Mouse (Mus musculus) stomach, embryonic 16.5 days (tissue): ENCODE measurements around the gene Cep164. TPM values are rescaled to one million over a fixed set of nuclear protein-coding genes. Genes with fewer than 3 reads are reported as not detected.

Source experiments
- ATAC-seq: fragments of 200-750 bp; cut with Nextera tagmentation; 2 replicates; pipeline ENCODE4 v1.8.0; 2017; ENCODE audit warnings: moderate number of reproducible peaks, moderate TSS enrichment; ENCODE audit not compliant: insufficient read depth, low FRiP score
- H3K27ac ChIP-seq: fragments of 300-500 bp; sonication (generic); 2 replicates; pipeline ENCODE4 v1.5.1; 2014; ENCODE audit warnings: low read length
- H3K27me3 ChIP-seq: fragments of 300-500 bp; sonication (generic); 2 replicates; pipeline ENCODE4 v1.6.1; 2014; ENCODE audit warnings: low read length, control low read depth, mixed read lengths; ENCODE audit not compliant: control insufficient read depth, insufficient read depth
- H3K36me3 ChIP-seq: fragments of 300-500 bp; sonication (generic); 2 replicates; pipeline ENCODE4 v1.6.1; 2014; ENCODE audit warnings: low read length; ENCODE audit not compliant: control insufficient read depth, insufficient read depth
- H3K4me1 ChIP-seq: fragments of 300-500 bp; sonication (generic); 2 replicates; pipeline ENCODE4 v1.6.1; 2014; ENCODE audit warnings: low read length, control low read depth, mixed read lengths; ENCODE audit not compliant: control insufficient read depth, insufficient read depth
- H3K4me2 ChIP-seq: fragments of 300-500 bp; sonication (generic); 2 replicates; pipeline ENCODE4 v1.6.1; 2014; ENCODE audit warnings: low read depth, low read length, mixed read lengths
- H3K4me3 ChIP-seq: fragments of 300-500 bp; sonication (generic); replicated peaks from 2 replicates; pipeline ENCODE4 v1.5.1; 2014; ENCODE audit warnings: mild to moderate bottlenecking, low read length
- H3K9ac ChIP-seq: fragments of 300-500 bp; sonication (generic); 2 replicates; pipeline ENCODE4 v1.6.1; 2014; ENCODE audit warnings: low read length
- H3K9me3 ChIP-seq: fragments of 300-500 bp; sonication (generic); replicated peaks from 2 replicates; pipeline ENCODE4 v1.6.1; 2016; ENCODE audit warnings: low read length, control low read depth; ENCODE audit not compliant: control insufficient read depth
- WGBS: fragments of 180-500 bp; shearing (Covaris S2); extraction: QIAGEN DNeasy Blood & Tissue Kit; methylation state at CpG from one replicate; pipeline ENCODE4 v1.1.7; 2014; 5-methylcytosine and 5-hydroxymethylcytosine counted together
- polyA plus RNA-seq: library from polyadenylated mRNA; unstranded; fragments of >200 nt; fragmentation: Nextera tagmentation; extraction: Ambion mirVana; gene quantifications from 2 replicates; pipeline ENCODE4 v1.2.1, GENCODE M21; 2015

Cep164 gene
- polyA plus RNA-seq, 1 experiment from 2014 or later, result 19.6 TPM

DNA sequence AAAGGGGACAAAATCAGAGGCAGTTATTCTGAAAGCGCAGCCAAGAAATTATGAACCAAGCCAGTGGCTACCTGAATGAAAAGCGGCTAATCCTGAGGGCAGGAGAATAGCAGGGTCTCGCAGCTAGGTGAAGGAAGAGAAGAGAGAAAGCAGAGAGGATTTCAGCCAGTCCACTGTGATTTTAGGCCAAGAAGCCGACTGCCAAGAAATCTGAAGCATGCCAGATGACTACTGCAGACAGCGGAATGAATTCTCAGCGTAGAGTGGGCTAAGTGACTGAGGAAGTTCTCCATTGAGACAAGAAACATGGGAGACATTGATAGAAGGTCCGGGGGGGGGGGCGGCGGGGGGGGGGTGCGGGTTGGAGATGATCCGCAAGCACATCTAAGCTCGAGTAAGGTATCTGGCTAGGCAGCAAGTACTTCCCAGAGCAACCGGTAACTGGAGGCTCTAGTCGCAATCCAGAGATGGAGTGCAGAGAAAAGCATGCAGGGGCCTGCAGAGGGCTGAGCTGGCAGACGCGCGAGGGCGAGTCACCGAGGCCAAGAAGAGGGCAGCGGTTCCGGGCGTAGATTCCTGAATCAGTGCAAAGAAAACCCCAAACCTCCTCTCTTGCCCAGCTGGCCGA is 714 bp downstream of the Cep164 start:
- Histone ChIP-seq H3K9me3 (0 out of 2 replicates have a peak, but pooled peaks cover 6% of the 10 kb centered on the region), H3K4me2 (peak overlapping the region; percentile 80), H3K27me3 (no peaks in the 10 kb centered on the region), H3K27ac (peak overlapping the region; percentile 86), H3K4me1 (peaks cover 6% of the 10 kb centered on the region; the same call in 1 of the 2 replicates), H3K9ac (peak overlapping the region; percentile 84), H3K4me3 (peak overlapping the region; percentile 94), H3K36me3 (no peaks in the 10 kb centered on the region)
- peak; percentile 49 for ATAC-seq
- WGBS, result 5% methylated on average over 23 of the region's 23 CpGs

DNA sequence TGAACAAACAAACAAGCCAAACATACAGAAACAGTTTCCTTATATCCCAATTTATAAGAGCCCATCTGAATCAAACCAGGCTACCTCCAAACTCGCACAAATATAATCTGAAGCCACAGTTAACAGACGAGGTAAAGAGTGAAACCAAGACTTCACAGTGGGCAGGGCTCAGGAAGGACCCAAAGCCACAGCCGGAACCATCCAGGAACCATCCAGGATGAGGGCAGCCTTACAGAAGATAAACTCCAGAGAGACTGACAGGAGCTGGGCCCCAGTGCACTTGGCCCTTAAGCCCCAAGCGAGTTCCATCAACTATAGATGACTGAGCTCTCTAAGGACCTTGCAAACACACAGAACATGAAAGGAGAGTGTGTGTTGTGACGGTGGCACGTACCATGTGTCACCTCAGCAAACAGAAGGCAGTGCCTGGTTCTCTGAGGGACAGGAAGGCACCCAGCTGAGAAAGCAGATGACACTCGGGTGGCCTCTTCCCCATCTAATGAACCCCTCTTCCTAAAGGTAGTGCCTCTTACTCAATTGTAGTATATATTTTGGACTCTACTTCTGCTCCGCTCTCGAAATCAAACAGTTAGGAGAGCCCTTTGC is 10.0 kb downstream of the Cep164 start:
- Histone ChIP-seq H3K9ac (no peak overlapping the region), H3K4me2 (no peak overlapping the region), H3K4me1 (no peaks in the 10 kb centered on the region), H3K27me3 (no peaks in the 10 kb centered on the region), H3K9me3 (peaks cover 5% of the 10 kb centered on the region; the same call in 1 of the 2 replicates), H3K4me3 (no peak overlapping the region), H3K36me3 (0 out of 2 replicates have a peak, but pooled peaks cover 5% of the 10 kb centered on the region), H3K27ac (no peak overlapping the region)
- 80% methylated on average over 9 of the region's 9 CpGs for WGBS
- no peak for ATAC-seq

DNA sequence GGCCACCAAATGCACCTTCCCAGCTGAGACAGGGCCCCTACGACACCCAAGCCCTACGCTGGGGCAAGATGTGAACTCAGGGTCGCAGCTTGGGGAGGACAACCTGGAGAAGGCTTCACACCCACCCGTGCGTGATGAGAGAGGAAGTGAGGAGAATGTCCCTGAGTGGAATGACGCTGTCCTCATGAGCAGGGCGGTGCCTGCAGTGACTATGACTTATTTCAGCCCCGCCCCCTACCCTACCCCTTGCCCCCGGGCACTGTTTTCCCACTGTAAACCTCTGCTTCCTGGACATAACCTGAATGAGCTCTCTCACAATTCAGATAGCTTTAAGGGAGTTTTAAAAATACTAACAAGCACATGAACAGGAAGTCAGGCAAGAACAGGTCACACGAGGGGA is 13.0 kb downstream of the Cep164 start:
- 65% methylated on average over 10 of the region's 10 CpGs for WGBS
- Histone ChIP-seq H3K36me3 (0 out of 2 replicates have a peak, but pooled peaks cover 5% of the 10 kb centered on the region), H3K4me1 (no peaks in the 10 kb centered on the region), H3K9me3 (peaks cover 5% of the 10 kb centered on the region; the same call in 1 of the 2 replicates), H3K27ac (no peak overlapping the region), H3K27me3 (no peaks in the 10 kb centered on the region), H3K4me2 (no peak overlapping the region), H3K4me3 (no peak overlapping the region), H3K9ac (no peak overlapping the region)
- peak; percentile 53; the same call in 1 of the 2 replicates for ATAC-seq

DNA sequence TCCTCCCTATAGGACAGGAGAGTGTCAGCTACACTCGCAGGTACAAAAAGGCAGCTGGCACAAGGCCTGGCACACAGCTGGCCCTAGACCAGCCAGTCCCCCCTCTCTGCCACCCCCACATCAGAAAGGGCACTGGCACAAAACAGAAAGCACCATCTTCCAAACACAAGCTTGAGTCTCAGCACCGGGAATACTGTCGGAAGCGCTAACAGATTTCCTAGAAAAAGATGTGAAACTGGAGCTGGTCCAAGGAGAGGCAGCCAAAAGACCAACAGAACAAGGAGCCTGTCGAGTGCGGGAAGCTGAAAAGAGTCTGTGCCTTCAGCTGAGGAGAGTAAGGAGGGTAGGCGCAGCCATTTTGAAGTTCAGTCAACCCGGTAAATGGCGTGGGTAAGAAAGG is 13.4 kb downstream of the Cep164 start:
- Histone ChIP-seq H3K36me3 (0 out of 2 replicates have a peak, but pooled peaks cover 5% of the 10 kb centered on the region), H3K27me3 (no peaks in the 10 kb centered on the region), H3K9ac (no peak overlapping the region), H3K4me3 (no peak overlapping the region), H3K4me1 (no peaks in the 10 kb centered on the region), H3K9me3 (peaks cover 5% of the 10 kb centered on the region; the same call in 1 of the 2 replicates), H3K4me2 (no peak overlapping the region), H3K27ac (no peak overlapping the region)
- no peak for ATAC-seq
- 72% methylated on average over 9 of the region's 9 CpGs for WGBS

DNA sequence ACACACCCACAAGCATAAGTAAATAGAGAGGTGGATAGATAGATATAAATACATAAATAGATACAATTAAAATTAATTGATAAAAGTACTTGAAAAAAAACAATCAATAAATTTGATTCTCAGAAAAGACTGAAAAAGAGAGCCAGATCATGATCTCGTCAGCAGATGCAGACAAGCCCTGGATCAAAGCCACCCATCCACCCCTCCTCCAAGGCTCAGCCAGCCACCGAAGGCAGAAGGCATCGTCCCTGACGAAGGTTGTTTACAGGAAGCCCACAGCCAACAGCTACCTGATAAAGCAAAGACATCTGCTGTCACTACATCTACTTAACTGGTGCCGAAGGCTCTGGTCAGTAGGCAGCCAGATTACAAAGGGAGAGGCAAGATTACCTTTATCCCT is 16.5 kb downstream of the Cep164 start:
- no peaks in the 10 kb centered on the region for H3K4me1 ChIP-seq
- 48% methylated on average over 5 of the region's 5 CpGs for WGBS

DNA sequence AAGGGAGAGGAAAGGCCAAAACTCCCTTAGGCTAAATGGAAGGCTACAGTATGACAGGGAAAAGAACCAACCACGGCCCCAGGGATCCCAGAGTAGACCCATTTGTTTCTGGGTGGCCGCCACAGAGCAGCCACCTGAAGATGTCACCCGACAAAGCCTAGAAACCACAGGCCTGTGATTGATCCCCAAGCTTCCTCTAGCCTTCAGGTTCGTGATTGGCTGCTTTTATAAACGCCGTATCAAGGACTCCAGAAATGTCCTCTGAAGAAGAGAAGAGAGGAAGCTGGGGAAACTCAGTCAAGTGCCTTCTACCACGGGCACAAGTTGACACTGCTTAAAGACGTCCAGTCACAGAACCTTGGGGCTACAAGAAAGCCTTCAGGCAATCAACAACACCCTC is 20.7 kb downstream of the Cep164 start:
- WGBS, result 70% methylated on average over 8 of the region's 8 CpGs
- no peaks in the 10 kb centered on the region for H3K9me3 ChIP-seq
- no peak overlapping the region for H3K9ac ChIP-seq
- peaks cover 3% of the 10 kb centered on the region; the same call in 1 of the 2 replicates for H3K36me3 ChIP-seq
- no peak for ATAC-seq
- no peak overlapping the region for H3K4me3 ChIP-seq
- no peaks in the 10 kb centered on the region for H3K27me3 ChIP-seq
- no peak overlapping the region for H3K27ac ChIP-seq
- H3K4me2 ChIP-seq, result no peak overlapping the region
- no peaks in the 10 kb centered on the region for H3K4me1 ChIP-seq

More for the DNA sequence above, 16.5 kb downstream of the Cep164 start:
- no peak overlapping the region for H3K4me2 ChIP-seq
- H3K9ac ChIP-seq, result no peak overlapping the region
- peaks cover under 1% of the 10 kb centered on the region; the same call in 1 of the 2 replicates for H3K9me3 ChIP-seq
- H3K36me3 ChIP-seq, result 0 out of 2 replicates have a peak, but pooled peaks cover 5% of the 10 kb centered on the region
- H3K27me3 ChIP-seq, result no peaks in the 10 kb centered on the region
- H3K27ac ChIP-seq, result no peak overlapping the region
- no peak for ATAC-seq
- no peak overlapping the region for H3K4me3 ChIP-seq

DNA sequence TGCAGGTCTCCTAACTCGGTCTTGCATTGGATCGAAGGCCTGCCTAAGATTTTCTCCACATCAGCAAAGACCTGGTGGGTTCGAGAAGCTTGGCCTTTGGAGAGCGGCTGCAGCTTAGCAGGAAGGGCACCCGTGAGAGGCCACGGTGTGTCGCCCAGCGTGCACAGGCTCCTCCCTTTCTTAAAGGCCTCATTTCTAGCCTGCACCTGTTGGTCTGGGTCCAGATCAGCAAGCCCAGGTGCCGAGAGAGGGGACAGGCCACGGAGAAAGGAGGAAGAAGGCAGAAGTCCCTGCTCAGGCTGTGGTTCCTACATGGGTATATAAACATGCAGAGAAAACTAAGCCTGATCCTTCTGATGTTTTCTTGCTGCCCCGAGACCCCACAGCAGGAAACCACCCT is 21.2 kb downstream of the Cep164 start:
- no peak overlapping the region for H3K4me2 ChIP-seq
- no peak for ATAC-seq
- WGBS, result 82% methylated on average over 11 of the region's 11 CpGs

DNA sequence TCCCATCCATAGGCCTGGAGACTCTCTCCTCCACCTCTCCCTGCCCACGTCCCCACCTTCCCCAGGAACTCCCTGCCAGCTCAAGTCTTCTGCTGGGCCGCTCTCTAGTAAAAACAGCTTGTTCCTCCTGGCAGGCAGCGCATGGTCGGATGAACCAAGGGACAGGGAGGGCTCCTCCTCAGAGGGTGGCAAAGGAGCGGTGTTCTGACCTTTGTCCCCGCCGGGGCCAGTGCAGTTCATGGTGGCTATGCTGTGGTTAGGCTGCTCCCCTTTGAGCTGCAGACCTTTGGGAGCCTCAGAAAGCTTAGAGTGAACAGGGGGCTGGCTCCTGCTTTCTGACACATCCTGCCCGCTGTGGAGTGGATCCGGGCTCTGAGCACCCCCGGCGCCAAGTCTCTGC is 21.6 kb downstream of the Cep164 start:
- Histone ChIP-seq H3K9me3 (no peaks in the 10 kb centered on the region), H3K4me2 (no peak overlapping the region), H3K36me3 (peaks cover 3% of the 10 kb centered on the region; the same call in 1 of the 2 replicates), H3K4me1 (no peaks in the 10 kb centered on the region), H3K4me3 (no peak overlapping the region), H3K27me3 (no peaks in the 10 kb centered on the region), H3K27ac (no peak overlapping the region), H3K9ac (no peak overlapping the region)
- no peak for ATAC-seq
- WGBS, result 95% methylated on average over 11 of the region's 11 CpGs

More for the DNA sequence above, 21.2 kb downstream of the Cep164 start:
- Histone ChIP-seq H3K4me1 (no peaks in the 10 kb centered on the region), H3K4me3 (no peak overlapping the region), H3K27ac (no peak overlapping the region), H3K9me3 (no peaks in the 10 kb centered on the region), H3K27me3 (no peaks in the 10 kb centered on the region), H3K36me3 (peaks cover 3% of the 10 kb centered on the region; the same call in 1 of the 2 replicates), H3K9ac (no peak overlapping the region)

DNA sequence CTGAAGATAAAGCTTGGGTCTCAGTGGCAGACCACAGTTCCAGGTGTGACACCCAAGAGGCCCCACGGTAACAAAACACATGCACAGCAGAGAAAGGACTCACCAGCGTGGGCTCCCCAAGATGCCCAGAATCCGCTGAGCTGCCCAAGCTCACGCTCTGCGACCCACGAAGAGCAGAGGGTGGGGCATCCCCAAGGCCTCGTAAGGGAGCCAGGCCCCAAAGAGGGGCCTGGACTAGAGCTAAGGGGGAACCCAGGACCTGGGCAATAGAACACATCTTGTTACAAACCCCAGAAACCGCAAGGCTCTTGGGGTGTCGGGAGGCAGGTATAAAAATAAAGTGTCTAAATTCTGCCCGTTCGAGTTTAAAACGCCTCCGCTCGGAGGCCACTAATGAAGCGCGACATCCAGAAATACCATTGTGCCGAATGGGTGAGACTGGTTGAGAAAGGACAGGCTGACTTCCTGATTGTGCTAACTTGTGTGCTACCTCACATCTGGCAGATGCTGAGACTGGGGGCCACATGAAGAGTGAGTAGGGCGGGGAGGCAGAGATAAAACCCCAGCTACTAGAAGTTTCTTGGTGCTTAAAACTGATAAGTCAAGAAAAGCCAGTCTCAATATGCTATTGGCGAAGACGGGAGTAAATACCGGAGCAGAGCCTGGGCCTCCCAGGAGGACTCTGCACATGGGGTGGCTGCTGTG is 25.3 kb downstream of the Cep164 start:
- no peak overlapping the region for H3K4me2 ChIP-seq
- H3K27ac ChIP-seq, result no peak overlapping the region
- H3K4me1 ChIP-seq, result no peaks in the 10 kb centered on the region
- H3K36me3 ChIP-seq, result peaks cover 3% of the 10 kb centered on the region; the same call in 1 of the 2 replicates
- no peaks in the 10 kb centered on the region for H3K27me3 ChIP-seq
- H3K4me3 ChIP-seq, result no peak overlapping the region
- no peak for ATAC-seq
- no peaks in the 10 kb centered on the region for H3K9me3 ChIP-seq
- H3K9ac ChIP-seq, result no peak overlapping the region
- 90% methylated on average over 21 of the region's 21 CpGs for WGBS
